Mouse (Mus musculus): ENCODE data around the gene Man1a2. TPM values are rescaled to one million over a fixed set of nuclear protein-coding genes. Genes with fewer than 3 reads are reported as not detected.

The Man1a2 gene
- total RNA-seq, 4 experiments from 2014 or later = 112 to 121 (median 116) TPM

GRCm38 (mm10) chr3:100568443-100569390 is 116.6 kb downstream of the Man1a2 start:
- DNase-seq (ENCODE audit: low spot score in 2 of 2) = no peak

DNA sequence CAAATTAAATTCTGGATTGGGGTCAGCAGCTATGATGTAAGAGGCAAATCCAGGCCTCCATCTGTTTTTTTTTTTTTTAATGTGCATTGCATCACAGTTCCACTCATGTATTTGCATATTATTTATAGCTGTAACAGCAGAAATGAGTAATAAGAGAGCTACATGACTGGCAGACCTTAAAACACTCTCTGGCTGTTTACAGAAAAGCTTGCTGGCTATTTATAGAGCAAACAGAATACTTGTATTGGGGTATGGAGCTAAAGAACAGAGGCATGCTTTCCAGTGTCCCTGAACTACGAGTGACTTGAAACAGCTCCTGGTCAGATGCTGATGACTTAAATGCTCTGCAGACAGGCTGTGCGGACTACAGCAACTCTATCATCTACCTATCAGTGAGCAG is 121.7 kb downstream of the Man1a2 start:
- no peak for DNase-seq (ENCODE audit: low spot score in 2 of 2)

- DNase-seq (ENCODE audit: low spot score in 2 of 2) = no peak
Measured at GRCm38 (mm10) chr3:100562455-100562854, 122.8 kb downstream of the Man1a2 start.

DNA sequence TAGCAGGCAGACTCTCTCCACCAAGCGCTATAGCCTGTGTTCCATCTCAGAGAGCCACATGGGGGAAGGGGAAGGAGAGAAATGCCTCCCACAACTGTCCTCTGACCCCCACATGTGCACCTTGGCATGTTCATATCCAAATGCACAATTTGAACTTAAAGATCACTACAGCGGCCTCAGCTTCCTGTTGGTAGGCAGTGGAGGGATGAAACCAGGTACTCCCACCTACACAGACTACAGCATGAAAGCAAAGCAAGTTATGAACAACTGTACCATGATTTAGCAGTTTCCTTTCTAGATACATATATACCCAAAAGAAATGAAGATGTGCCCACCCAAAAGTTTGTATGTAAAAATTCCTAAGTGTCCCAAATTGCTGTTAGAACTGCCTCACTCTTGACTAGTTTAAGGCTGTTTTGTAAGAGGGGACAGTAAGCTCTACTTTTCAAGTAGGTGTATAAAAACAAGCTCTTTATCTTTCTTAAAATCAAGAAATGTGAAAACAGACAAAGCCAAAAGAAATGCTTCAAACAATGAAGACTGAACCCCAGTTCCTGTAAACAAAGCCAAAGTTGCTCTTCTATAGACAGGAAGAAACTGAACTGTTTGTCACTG is 123.6 kb downstream of the Man1a2 start:
- DNase-seq (ENCODE audit: low spot score in 2 of 2) = no peak

DNA sequence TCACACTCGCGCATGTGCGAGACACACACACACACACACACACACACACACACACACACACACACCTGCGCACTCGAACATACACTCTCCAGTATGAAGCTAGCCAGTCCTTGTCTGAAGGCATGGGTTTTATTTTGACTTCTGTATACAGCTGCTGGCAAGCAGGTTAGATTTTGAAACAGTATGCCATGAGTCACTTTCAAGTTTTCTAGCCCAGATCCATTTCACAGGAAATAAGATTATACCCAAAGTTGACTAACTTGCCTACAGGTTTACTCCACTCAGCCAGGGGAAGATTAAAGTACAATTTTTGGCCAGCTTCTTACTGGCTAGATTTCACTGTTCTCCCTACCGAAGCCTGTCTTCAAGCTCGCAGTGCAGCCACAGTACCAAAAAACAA is 125.9 kb downstream of the Man1a2 start:
- DNase-seq (ENCODE audit: low spot score in 2 of 2) = no peak

DNA sequence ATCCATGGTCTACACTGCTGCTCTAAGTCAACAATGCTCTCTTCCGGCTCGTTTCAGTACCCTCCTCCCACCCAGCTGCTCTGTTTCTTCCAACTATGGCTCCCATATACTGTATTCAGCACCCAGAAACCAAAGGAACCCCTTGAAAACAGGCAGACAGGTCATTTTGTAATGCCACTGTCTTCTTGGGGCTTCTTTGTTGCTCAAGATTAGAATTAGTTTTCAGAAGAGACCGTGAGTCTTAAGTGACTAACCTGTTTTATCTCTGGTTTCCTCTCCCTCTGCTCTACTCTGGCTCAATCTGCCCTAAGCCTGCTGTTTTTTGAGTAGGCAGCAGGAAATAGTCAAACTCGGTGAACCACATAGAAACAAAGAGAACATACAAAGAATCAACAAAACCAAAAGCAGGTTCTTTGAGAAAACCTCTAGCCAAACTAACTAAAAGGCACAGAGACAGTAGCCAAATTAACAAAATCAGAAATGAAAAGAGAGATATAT is 127.0 kb downstream of the Man1a2 start:
- no peak for DNase-seq (ENCODE audit: low spot score in 2 of 2)

- DNase-seq (ENCODE audit: low spot score in 2 of 2) = no peak
Measured at GRCm38 (mm10) chr3:100554843-100555242, 130.5 kb downstream of the Man1a2 start.

GRCm38 (mm10) chr3:100552171-100552570 is 133.1 kb downstream of the Man1a2 start:
- DNase-seq (ENCODE audit: low spot score in 2 of 2) = no peak

DNA sequence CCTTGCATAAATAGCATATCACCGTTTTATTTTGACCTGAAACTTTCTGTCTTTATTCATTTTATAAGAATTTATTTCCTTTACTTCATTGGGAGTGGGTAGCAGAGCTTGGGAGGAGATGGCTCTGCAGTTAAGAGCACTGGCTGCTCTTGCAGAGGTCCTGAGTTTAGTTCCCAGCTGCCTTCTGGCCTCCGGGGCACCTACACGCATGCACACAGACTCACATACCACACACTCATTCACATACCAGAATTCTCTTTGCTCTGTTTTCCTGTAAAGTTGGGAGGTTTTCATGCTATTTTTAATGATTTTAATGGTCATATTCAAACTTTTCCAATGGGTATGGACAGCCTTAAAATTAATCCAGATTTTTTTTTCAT is 137.4 kb downstream of the Man1a2 start:
- DNase-seq (ENCODE audit: low spot score in 2 of 2) = no peak

GRCm38 (mm10) chr3:100547162-100547912 is 138.0 kb downstream of the Man1a2 start:
- no peak for DNase-seq (ENCODE audit: low spot score in 2 of 2)

DNA sequence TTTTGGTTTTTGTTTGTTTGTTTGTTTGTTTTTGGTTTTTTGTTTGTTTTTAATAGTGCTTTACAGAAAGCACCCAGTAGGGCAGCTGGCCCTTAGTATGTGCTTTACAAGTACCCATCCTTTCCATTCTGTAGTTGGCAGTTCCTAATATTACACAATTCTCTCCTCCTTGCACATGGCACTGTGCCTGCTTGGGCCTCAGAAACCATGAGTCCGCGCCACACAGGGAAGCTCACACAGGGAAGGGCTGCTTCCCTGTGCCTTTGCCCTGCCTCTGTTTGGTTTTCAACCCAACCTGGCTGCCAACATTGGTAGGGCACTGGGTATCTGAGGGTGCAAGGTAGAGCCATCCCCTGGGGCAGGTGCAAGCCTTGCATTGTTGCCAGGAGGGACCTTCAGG is 148.6 kb downstream of the Man1a2 start:
- DNase-seq (ENCODE audit: low spot score in 2 of 2) = no peak

DNA sequence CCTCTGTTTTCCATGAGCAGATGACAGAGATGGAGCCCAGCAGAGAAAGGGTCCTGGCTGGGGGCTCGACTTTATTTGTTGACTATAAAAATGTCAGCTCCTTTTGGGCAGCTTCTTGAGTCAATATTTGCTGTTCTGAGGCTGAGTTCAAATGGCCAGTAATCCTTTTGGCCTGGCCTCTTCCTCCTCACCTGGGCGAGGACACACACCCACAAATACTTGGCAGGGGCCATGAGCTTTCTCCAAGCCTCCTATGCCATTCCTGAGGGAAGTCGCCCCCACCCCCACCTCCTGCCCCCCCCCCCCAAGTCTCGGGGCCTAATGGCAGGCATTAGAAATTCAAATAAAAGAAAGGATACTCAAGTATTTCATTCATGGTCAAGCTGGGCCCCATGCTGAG is 149.4 kb downstream of the Man1a2 start:
- no peak for DNase-seq (ENCODE audit: low spot score in 2 of 2)

DNA sequence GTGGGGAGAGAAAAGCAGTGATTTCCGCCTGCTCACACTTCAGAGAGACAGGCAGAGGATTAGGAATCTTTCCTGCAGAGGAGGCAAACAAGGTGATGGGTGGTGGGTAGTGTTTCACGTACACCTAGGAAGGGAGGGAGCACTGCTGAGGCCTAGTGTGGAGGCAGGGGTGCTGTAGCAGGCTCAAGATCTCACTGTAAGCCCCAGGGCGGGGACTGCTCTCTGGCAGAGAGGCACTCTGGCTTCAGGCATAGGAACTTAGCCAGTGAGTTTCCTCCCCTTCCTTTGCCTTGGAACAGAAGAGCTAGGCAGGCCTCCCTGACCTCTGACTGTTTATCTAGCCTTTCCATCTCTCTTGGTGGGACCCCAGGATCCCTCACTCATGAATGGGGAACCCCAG is 150.0 kb downstream of the Man1a2 start:
- DNase-seq (ENCODE audit: low spot score in 2 of 2) = no peak

- DNase-seq (ENCODE audit: low spot score in 2 of 2) = no peak
Measured at GRCm38 (mm10) chr3:100534394-100534793, 150.9 kb downstream of the Man1a2 start.

DNA sequence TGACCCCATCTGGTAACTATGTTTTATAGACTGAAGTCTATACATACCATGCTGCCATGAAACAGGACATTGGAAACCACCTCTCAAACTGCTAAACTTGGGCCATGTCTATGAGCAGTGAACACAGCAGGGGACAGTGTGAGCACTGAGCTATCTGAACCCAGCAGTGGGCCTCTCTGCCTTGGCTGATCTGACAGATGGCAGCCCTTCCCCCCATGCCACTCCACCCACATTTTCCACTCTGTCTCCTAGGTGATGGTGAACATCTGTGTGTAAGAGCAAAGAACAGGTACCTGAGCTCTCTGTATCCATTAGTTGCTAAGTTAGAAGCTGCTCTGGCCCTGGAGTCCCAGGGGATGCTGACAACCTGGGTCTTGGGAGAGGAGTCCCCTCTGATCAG is 151.9 kb downstream of the Man1a2 start:
- peak in 1 of 2 experiments; percentile 7 for DNase-seq (ENCODE audit: low spot score in 2 of 2)

GRCm38 (mm10) chr3:100530919-100531318 is 154.4 kb downstream of the Man1a2 start:
- DNase-seq (ENCODE audit: low spot score in 2 of 2) = no peak

DNA sequence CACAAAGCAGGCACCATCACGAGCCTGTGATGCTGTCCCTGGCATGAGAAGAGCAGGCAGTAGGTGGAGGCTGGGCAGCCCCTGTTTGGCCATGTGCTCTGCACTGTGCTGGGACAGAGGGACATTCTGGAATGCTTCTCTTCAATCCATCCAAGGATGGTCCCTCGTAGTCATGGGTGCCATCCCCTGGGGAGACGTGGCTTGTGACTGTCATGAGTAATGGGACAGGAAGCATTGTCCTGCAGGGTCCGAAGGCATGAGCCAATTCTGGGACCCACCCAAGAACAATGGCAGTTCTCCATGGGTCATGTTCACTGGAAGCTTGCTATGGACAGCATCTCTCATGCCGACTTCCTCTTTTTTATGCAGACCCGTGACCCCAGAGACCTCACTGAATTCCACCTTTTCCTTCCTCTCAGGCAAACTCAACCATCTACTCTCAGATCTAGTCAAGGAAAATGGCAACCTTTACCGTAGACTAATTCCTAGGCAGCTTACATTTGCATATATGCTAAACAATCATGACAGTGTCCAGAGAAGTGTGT is 155.0 kb downstream of the Man1a2 start:
- DNase-seq (ENCODE audit: low spot score in 2 of 2) = no peak

- no peak for DNase-seq (ENCODE audit: low spot score in 2 of 2)
Measured at GRCm38 (mm10) chr3:100522671-100523070, 162.6 kb downstream of the Man1a2 start.

- DNase-seq (ENCODE audit: low spot score in 2 of 2) = no peak
Measured at GRCm38 (mm10) chr3:100521626-100522025, 163.7 kb downstream of the Man1a2 start.

GRCm38 (mm10) chr3:100515754-100516141 is 169.6 kb downstream of the Man1a2 start:
- no peak for DNase-seq (ENCODE audit: low spot score in 2 of 2)

DNA sequence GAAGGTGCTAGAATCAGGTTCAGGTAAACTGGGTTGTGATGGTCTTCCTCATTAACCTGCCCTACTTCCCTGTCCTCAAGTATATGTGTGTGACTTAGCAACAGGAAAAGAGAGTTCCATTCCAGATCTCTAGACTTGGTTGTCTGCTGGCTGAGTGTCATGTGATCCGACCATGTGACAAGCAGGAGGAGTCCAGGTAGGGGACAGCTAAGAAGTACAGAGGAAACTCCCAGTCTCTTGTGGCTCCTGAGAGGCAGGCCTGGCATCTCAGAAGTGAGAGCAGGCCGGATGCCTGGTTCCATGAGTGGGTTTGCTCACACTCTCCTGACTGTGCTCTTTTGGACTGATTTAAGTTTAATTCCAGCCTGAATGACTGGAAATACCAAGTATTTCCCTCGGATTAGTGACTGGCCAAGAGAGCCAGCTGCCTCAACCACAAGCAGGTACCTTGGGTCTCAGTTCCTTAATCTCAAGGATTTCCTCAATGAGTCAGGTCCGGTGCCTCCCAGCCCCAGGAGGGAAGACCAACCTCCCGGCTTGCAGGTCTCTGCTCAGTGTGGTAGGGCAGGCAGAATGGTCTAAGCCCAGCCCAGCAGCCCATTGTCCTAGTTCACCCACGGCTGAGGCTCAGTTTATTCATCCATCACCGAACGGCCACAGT is 170.1 kb downstream of the Man1a2 start:
- DNase-seq (ENCODE audit: low spot score in 2 of 2) = no peak

Data from layer of hippocampus, adult 8-10 months (tissue).